Comparison of ENCODE assay signal across 8 mouse cellular contexts in the genomic region with DNA sequence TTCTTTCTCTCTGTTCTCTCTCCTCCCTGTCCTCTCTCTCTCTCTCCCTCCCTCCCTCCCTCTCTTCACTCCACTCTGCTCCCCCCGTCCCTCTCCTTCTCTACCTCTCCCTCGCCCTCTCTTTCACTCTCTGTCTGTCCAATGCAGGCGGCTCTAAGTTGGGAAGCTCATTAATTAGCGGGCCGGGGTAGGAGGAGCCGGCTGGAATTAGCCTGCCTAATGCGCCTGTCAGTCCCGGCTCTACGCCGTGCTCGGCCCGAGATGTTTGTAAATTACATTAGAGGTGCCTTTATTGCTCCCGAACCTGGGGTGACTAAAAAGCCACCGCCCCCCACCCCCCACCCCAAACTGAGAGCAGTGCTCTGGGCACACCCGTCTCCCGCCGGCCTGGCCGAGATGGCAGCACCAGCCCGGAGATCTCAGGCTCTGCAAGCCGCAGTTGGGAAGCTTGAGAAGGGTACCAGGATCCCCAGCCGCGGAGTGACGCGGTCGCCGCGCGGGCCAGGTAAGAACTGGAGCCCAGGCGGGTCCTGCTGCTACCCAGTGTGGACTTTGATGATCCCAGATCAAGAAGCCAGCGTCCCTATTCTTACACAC. TPM values are rescaled to one million over a fixed set of nuclear protein-coding genes. Genes with fewer than 3 reads are reported as not detected.
DNase-seq lines count a peak whose midpoint lies in the region; ATAC-seq and TF ChIP-seq lines count a peak whose summit lies in the region.

A gene (minus strand): TSS at position 47 of the 597 bp plus-strand sequence.

- intact Hi-C loops in gastrocnemius, adult 2 months (cut with DNase I): loop anchor here (2.0 kb wide), 1 partner anchor 65 kb away; no protein-coding TSS in a partner anchor
- intact Hi-C loops in left cerebral cortex, postnatal 4 days (cut with DNase I): no loop called here

- peak within 1 kb of the TSS; percentile 36 for H3K9ac ChIP-seq in limb, embryonic 13.5 days
- H3K9ac ChIP-seq in stomach, embryonic 16.5 days (ENCODE audit: low read length): no peak within 1 kb of the TSS

- H3K36me3 ChIP-seq in testis, adult 2 months (ENCODE audit: control insufficient read depth, insufficient read depth, low read length): no peaks in the 10 kb centered on the region
- no peaks in the 10 kb centered on the region for H3K36me3 ChIP-seq in limb, embryonic 13.5 days
- no peaks in the 10 kb centered on the region for H3K36me3 ChIP-seq in stomach, embryonic 16.5 days (ENCODE audit: control insufficient read depth, insufficient read depth, low read length)

- H3K4me3 ChIP-seq in testis, adult 2 months (ENCODE audit: control insufficient read depth, low read depth, low read length): peak within 1 kb of the TSS; percentile 19; the same call in 1 of the 2 replicates
- peak within 1 kb of the TSS; percentile 88 for H3K4me3 ChIP-seq in gastrocnemius, adult 2 months
- peak within 1 kb of the TSS; percentile 41 for H3K4me3 ChIP-seq in limb, embryonic 13.5 days
- peak within 1 kb of the TSS; percentile 36 for H3K4me3 ChIP-seq in stomach, embryonic 16.5 days (replicated peaks; ENCODE audit: low read length)

- H3K27ac ChIP-seq in testis, adult 2 months (ENCODE audit: control insufficient read depth, insufficient read depth, low read depth, low read length): no peak within 1 kb of the TSS
- peak within 1 kb of the TSS; percentile 98 for H3K27ac ChIP-seq in gastrocnemius, adult 2 months
- no peak within 1 kb of the TSS; the same call in 1 of the 2 replicates for H3K27ac ChIP-seq in limb, embryonic 13.5 days
- no peak within 1 kb of the TSS for H3K27ac ChIP-seq in stomach, embryonic 16.5 days (ENCODE audit: low read length)

- peaks cover 33% of the 10 kb centered on the region for H3K27me3 ChIP-seq in testis, adult 2 months (ENCODE audit: control insufficient read depth, insufficient read depth, low read length)
- H3K27me3 ChIP-seq in limb, embryonic 13.5 days: peaks cover 97% of the 10 kb centered on the region
- H3K27me3 ChIP-seq in stomach, embryonic 16.5 days (ENCODE audit: control insufficient read depth, insufficient read depth, low read length): peaks cover 80% of the 10 kb centered on the region

- DNase-seq in testis, postnatal 14 days (ENCODE audit: low spot score): no peak
- DNase-seq in gastrocnemius, adult 2 months: peak; percentile 79
- DNase-seq in left cerebral cortex, postnatal 4 days: no peak
- no peak for DNase-seq in urinary bladder, adult 18-20 months (ENCODE audit: low spot score in 2 of 2)
- no peak for DNase-seq in frontal cortex, postnatal 14 days (ENCODE audit: low spot score in 2 of 2)

- no peaks in the 10 kb centered on the region for H3K9me3 ChIP-seq in limb, embryonic 13.5 days
- no peaks in the 10 kb centered on the region for H3K9me3 ChIP-seq in stomach, embryonic 16.5 days (replicated peaks; ENCODE audit: control insufficient read depth, low read length)

- TF ChIP-seq POLR2A in testis, adult 2 months (IDR thresholded peaks at IDR 0.05; ENCODE audit: control insufficient read depth, low read depth, low read length): no peak

- peak within 1 kb of the TSS; percentile 65 for H3K4me2 ChIP-seq in limb, embryonic 13.5 days (replicated peaks)
- H3K4me2 ChIP-seq in stomach, embryonic 16.5 days (ENCODE audit: low read depth, low read length): peak within 1 kb of the TSS; percentile 54

- under 1% methylated on average over 30 of the region's 30 CpGs for WGBS in limb, embryonic 13.5 days
- under 1% methylated on average over 30 of the region's 30 CpGs for WGBS in stomach, embryonic 16.5 days

- peaks cover 27% of the 10 kb centered on the region for H3K4me1 ChIP-seq in testis, adult 2 months (ENCODE audit: control insufficient read depth, insufficient read depth, low read length)
- H3K4me1 ChIP-seq in limb, embryonic 13.5 days: peaks cover 38% of the 10 kb centered on the region
- peaks cover 12% of the 10 kb centered on the region for H3K4me1 ChIP-seq in stomach, embryonic 16.5 days (ENCODE audit: control insufficient read depth, insufficient read depth, low read length)

- ATAC-seq in limb, embryonic 13.5 days (ENCODE audit: low FRiP score, low read depth): peak; percentile 18
- peak; percentile 8; the same call in 1 of the 2 replicates for ATAC-seq in stomach, embryonic 16.5 days (ENCODE audit: insufficient read depth, low FRiP score)

- no peak for TF ChIP-seq CTCF in testis, adult 2 months (IDR thresholded peaks at IDR 0.05; ENCODE audit: control insufficient read depth, insufficient read depth, insufficient replicate concordance, low read depth, low read length)
- TF ChIP-seq CTCF in gastrocnemius, adult 2 months (IDR thresholded peaks at IDR 0.05): no peak

RNA-seq across cellular contexts. Expression of the gene that starts here (rescaled TPM):
- not detected in 2 replicates for polyA plus RNA-seq in testis, adult 2 months (2012; rRNA removed)
- 10 to 100 TPM; 46.0 to 66.8 TPM for total RNA-seq in gastrocnemius, adult 2 months (2021)
- 1.4 and 1.5 TPM in 2 replicates for polyA plus RNA-seq in limb, embryonic 13.5 days (2015; fragmentation: Nextera tagmentation; extraction: Ambion mirVana)
- not detected in 2 replicates for polyA plus RNA-seq in stomach, embryonic 16.5 days (2015; fragmentation: Nextera tagmentation; extraction: Ambion mirVana)
- not detected for total RNA-seq in left cerebral cortex, postnatal 4 days (2021)

Comparison
In these comparisons a context has a peak if more than half of its experiments do, and no peak if none do; other contexts are left out.
1. RNA of the gene that starts here (total RNA-seq): 46.0 to 66.8 TPM in gastrocnemius, adult 2 months; not detected in left cerebral cortex, postnatal 4 days; every median in the first group is over 10 times any median in the second.
2. Peak in ATAC-seq, H3K4me3 ChIP-seq and H3K4me2 ChIP-seq in stomach, embryonic 16.5 days; RNA of the gene not detected or under 1 TPM.
3. H3K4me3 ChIP-seq: peak in every context shown above with its lines; median percentile 88 in gastrocnemius, adult 2 months; 41 in limb, embryonic 13.5 days; 36 in stomach, embryonic 16.5 days; 19 in testis, adult 2 months.